Mouse (Mus musculus): ENCODE results near the gene Pomt1.

Pomt1 gene

DNA sequence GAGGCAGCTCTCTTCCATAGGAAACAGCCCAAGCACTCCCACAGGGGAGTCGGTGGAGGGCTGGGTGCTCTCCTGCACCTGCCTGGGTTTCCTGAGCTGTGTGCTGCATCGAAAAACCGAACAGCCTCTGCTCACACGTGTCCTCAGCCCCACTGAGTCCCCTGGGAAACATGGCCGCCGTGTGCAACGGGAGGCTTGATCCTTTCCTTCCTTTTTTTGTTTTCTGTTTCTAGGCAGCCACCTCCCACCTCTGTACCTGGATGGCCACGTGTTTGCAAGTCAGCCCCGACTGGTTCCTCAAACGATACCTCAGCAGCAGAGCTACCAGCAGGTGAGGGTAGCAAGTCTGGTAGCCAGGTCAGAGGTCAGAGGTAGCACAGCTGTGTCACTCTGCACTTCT, 14.3 kb upstream of the Pomt1 start:
- DNase-seq: no peak

DNA sequence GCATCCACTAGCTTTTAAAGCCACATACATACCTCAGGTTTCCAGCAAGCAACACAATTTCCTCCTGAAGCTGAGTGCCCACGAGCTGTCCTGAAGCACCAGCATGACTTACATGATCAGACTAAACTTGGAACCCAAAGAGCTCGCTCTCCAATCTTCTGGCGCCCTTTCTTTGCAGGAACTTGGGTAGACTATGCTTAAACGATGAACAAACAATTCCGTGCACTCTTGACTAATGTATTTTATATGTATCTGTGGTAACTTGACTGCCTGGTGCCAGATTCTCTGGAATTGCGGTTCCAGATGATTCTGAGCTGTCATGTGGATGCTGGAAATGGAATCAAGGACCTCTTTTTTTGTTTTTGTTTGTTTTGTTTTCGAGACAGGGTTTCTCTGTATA, 957 bp upstream of the Pomt1 start:
- DNase-seq: no peak

DNA sequence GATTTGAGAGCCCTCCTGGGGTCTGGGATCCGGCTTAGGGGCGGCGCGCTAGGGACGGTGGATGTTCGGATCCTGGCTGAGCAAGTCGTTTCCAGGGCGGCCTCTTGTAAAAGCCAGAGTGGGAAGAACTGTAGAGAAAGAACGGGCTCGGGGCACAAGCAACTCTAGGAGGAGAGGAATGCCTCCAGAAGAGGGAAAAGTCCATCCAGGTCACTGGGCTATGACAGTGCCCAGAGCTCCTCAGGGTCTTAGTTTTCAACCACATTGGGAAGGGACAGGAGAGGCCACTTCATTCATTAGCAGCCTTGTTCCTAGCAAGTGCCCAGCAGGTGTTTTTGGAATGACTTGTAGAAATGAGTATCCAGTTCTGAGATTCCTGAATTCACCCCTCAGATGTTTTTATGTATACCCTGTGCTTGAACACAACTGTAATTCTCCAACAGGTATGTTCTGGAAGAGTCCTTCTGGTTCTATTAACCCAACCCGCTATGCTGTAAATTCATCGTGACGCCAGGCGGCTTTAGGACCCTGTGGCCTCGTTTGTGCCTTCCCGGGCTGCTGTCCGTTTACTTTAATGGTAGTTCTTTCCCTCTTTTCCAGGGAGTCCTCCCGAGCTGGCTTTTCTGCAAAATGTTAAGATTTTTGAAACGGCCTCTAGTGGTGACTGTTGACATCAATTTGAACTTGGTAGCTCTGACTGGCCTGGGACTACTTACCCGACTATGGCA, 534 bp downstream of the Pomt1 start:
- peak; percentile 39 for DNase-seq

GRCm38 (mm10) chr2:32237571-32237970, 1.2 kb downstream of the Pomt1 start:
- DNase-seq: no peak

DNA sequence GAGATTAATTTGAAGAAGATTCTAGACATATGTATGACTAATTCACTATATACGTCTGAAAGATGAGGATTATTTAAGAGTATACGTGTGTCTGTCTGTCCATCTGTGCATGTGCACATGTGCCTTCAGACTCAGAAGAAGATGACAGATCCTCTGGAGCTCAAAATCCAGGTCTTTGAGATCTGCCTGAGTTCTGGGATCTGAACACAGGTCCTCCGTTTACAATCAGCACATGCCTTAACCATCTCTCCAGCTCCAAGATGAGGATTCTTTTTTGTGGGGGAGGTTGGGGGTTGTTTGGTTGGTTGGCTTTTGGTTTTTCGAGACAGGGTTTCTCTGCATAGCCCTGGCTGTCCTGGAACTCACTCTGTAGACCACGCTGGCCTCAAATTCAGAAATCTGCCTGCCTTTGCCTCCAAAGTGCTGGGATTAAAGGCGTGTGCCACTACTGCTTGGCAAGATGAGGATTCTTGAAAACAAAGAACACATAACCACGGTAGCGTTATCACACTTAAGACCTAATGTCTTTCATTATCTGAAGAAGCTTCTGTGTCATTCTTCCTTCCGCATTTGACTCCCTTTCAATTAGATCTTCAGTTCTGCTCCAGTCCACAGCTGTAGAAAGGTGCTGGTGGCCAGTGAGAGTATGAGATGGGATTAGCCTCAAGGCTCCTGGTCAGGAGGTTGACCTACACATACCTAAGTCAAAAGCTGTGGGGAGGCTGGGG, 2.5 kb downstream of the Pomt1 start:
- no peak for DNase-seq

DNA sequence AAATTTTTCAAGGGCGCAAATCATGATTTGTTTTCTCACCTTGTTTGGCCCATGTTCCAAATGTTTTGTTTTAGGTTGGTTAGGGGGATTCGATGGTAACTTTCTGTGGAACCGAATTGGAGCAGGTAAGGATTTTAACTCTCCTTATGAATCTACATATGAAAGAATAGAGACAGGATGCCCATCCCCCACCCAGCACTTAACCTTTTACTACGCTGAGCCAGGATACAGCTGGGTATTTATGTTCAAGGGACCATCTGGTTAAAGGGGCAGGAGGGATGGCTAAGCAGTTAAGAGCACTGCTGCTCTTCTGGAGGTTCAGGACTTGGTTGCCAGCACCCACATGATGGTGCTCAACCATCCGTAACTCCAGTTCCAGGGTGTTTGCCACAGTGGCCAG, 4.2 kb downstream of the Pomt1 start:
- no peak for DNase-seq

- no peak for DNase-seq
Measured at GRCm38 (mm10) chr2:32242986-32243385, 6.6 kb downstream of the Pomt1 start.

DNA sequence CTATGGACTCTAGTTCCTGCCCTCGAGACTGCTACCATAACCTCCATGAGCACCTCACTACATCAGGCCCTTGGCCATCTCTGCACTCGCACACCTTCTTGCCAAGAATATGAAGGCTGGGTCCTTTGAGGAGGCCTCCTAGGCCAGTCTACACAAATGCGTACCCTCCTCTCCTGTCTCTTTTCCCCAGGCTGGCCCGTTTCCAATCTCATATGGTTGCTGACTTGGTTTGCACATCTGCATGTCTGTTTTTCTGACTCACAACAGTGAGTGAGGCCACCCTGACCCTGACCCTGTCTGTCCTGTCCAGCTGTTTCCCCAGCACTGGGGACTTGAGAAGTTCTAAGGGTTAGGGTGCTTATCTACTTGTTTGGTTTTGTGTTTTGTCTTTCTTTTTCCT, 10.4 kb downstream of the Pomt1 start:
- no peak for DNase-seq

- no peak for DNase-seq
Measured at GRCm38 (mm10) chr2:32248377-32249361, 12.3 kb downstream of the Pomt1 start.

DNA sequence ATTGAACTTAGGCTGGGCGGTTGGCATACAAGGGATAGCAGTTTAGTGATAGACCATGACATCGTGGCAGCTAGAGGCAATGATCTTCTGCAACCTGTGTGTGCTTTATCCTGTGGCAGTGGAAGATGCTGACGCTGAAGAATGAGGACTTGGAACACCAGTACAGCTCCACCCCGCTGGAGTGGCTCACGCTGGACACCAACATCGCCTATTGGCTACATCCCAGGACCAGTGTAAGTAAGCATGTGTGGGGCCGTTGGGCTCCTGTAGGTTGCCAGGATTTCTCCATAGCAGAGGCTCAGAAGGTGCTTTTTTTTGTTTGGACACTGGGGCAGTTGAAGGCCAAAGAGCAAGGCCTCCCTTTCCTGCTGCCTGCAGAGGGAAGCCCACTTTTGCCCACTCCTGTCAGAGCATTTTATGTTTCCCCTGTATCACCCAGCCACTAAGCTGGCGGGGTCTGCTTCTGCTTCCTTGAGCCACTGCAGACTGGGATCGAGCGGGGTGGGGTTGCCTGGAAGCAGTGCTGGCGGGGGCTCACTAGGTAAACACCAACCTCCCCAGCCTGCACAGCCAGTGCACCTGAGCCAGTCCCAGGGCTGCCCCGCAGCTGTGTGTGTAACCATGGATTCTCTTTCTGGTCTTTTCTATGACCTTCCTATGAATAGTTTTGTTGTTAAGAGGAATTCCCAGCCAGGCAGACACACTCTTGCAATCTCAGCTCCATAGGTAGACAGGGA, 15.6 kb downstream of the Pomt1 start:
- DNase-seq: no peak

DNA sequence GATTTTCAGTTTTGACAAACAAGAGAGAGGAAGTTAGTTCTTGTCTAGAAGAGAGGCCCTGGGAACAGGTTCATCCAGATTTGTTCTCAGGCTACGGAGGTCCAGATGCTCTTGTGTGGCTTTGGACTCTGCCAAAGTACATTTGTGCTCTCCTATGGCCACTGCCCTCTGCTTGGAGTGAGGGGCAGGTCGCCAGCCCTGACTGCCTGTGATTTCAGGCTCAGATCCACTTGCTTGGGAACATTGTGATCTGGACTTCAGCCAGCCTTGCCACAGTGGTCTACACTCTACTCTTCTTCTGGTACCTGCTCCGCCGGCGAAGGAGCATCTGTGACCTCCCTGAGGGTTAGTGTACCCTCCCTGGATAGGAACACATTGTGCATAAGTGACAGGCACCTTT, 16.3 kb downstream of the Pomt1 start:
- DNase-seq: no peak

DNA sequence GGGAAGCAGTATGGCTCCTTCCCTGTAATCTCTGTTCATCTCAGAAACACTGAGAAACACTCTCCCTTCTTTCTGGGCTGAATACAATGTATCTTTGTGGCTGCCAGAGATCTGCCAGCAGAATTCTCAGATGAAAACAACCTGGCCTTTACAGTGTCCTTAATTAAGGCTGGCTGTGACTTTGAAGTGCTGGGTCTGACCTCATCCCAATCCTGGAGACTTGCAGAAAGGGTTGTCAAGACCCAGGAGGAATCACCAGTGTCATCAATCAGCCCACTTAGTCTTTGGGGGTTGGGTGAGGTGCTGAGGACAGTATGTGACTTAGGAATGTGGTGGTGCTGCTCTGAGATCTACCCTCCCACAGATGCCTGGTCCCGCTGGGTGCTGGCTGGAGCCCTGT, 17.0 kb downstream of the Pomt1 start:
- DNase-seq: no peak

DNA sequence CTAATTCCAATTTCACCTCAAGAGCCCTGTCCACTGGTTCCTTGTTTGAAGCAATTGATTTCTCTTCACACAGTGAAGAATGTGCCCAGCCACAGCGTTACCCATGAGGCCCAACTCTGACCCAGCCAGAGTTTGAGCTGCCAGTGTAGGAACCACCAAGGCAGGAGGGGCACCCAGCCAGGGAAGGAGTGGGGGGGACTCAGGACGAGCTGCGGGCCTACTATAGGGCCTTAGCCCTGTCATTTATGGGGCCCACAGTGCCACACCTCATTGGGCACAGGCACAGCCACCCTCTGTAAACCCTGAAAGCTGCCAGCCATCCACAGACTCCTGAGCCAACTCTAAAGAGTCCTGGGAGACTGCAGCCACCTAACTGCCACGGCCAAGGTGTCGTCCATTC, 18.2 kb downstream of the Pomt1 start:
- DNase-seq: no peak

DNA sequence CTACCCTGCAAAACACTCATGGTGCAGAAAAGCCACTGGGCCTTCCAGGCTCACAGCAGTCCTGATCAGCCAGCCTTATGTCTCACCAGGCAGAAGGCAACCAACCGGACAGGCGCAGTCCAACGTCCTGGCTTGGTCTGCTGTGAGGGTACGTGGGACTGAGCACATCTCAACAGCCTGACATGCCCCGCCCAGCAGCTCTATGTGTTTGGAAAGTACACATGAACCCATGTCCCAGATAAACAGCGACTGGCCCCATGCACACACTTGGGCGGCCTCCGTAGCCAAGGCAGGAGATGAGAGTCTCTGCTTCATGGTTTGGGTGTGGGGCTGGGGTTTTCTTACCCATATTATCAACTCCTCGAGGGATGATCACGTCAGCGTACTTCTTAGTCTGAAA, 19.9 kb downstream of the Pomt1 start:
- DNase-seq: no peak

DNA sequence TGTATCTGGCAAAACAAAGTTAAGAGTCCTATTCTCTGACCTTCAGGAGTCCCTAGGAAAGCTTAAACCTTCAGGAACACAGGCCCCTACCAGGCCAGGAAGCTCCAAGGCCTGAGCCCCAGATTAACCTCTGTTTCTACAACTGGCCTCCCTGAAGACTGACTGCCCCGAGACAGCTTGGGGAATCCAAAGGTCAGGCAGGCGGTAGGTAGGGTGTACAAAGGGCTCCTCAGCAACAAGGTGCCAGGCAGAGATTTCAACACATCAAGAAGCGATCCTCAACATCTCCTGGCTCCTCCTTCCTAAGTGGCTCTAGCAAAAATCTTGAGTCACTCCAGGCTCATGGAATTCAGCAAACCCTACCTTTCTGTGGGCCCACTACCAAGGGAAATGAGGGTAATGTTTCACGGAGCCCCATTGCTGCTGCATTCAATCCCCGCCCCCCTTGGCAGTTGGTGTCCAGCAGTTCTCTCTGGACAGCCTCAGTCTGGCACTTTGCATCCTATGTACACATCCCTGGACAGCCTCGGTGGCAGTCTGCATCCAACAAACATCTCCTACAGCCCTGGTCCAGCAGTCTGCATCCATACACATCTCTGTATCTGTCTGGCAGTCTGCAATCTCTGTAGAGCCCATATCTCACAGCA, 22.6 kb downstream of the Pomt1 start:
- no peak for DNase-seq

DNA sequence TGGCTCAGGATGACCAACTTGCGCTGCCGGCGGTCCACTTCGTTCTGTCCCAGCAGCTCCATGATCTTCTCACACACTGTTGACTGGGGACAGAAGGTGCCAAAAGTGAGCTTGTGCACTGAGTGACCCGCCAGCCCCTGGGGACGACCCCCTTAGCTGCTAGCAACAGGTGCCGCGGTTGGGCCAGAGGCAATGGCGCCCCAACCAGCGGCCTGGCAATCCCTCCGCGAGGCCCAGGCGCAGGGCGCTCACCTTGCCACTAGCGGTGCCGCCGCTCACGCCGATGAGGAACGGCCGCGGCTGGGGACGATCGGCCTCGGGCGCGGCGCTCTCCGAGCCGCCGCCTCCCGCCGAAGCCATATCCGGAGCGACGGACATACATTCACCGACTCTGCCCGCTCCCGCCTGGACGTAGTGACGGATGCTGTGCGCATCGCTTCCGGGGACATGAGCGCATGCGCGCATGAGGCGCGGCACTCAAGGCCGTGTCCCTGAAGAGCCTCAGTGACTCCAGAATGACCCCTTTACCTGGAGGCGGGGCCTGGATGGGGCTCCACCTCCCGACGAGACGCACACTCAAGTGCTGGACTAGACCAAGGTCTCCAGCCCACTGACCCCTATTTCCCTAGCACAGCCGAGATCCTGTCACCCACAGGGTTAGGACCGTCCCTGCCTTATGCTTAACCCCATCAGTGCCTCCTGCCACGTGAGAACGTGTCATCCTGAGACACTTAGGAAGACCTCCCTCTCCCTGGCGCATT, 23.4 kb downstream of the Pomt1 start, which contains the start of gene Uck1:
TSS of gene Uck1 (minus strand) at position 503 of the 761 bp plus-strand sequence.
- DNase-seq: peak; percentile 92

GRCm38 (mm10) chr2:32260635-32261034, 24.2 kb downstream of the Pomt1 start:
- no peak for DNase-seq

DNA sequence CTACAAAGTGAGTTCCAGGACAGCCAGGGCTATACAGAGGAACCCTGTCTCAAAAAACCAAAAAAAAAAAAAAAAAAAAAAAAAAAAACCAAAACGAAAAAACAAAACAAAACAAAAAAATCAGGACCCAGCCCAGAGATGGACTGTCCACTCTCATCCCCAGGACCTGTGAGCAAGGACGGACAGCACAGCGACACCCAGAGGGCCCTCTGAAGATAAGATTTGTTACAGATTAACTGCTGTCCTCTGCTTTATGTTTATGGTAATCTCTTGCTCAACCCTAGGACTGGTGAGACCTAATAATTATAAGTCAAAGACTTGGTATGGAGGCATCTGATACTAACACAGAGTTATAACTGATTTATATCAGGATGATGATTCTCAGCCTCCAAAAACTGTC, 39.4 kb downstream of the Pomt1 start:
- no peak for DNase-seq

DNA sequence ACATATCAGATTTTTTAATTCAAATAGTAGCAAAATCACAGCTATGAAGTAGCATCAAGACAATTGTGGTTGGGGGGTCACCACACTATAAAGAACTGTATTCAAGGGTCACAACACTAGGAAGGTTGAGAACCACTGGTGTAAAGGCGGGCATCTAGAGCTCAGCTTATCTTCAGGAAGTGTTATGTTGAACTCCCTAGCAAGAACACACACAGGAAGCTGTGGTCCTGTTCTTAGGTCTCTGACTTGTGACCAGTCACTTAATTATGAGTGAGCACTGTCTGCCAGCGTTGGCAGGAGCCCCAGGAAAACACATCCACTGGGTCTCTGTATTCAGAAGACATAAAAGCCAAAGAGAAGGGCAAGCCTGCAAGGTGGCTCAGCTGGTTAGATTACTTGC, 45.9 kb downstream of the Pomt1 start:
- no peak for DNase-seq

DNA sequence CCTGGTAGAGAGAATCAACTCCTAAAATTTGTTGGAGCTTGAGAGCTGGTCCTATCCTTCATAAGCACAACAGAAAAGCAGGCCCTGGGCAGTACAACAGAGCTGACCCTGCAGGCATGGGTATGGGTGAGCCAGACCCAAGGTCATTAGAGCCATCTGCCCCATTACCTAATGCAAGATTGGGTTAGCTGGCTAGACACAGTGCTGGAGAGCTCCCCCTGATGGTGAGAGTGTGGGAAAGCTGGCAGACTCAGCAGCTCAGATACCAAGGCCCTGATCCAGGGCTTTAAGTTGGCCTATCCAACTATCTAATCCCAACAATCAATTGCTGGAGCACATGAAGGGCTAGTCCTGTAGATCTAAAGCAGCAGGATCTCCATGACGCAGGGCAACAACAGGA, 46.3 kb downstream of the Pomt1 start:
- no peak for DNase-seq

DNA sequence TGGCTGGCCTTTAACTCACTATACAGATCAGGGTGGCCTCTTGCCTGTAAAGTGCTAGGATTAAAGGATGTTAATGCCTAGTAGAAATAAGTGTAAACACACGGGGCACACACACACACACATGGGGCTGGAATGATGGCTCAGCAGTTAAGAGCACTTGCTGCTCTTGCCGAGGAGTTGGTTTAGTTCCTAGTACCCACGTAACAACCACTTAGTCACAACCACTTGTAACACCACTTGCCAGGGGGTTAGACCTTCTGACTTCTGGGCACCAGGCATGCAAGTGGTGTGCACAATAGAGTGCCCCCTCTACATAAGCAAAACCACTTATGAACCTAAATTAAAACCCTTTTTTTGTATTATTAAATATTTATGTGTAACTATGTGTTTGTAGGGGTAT, 47.6 kb downstream of the Pomt1 start:
- no peak for DNase-seq
